Mouse (Mus musculus) embryo, embryonic 9.5 days (tissue): ENCODE data around the gene Pcdh7.

ENCODE experiments used
- DNase-seq: peaks from one replicate; pipeline ENCODE4 v3.0.0-alpha.2; 2017; ENCODE audit errors: extremely low spot score

The Pcdh7 gene

DNA sequence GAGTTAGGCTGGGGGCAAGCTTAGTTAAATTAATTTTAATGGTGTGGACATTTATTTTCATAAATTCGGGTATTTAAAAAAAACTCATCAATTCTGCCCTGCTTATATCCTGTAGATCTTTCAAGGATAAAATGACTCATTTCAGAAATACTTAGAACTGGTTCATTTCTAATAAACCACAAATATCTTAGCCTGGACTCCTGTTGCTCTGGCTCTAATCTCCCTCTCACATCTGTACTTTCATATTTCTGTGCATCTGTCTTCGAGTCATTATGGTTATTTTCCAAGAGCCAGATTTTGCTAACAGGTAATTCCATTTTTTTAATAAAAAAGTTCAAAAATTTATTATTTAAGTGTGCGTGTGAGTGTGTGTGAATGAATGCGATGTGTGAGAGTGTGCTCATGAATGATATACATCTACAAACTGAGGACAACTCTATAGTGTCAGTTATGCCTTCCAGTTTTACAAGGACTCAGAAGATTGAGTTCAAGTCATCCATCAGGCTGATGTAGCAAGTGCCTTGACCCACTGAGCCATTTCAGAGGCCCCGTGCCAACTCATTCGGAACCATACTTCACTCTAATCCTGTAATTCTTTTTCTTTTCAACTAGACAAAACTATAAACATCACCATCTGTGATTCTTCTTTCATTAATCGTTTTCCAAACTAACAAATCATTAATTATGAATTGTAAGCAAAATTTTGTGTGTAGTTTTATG, 80.3 kb downstream of the Pcdh7 start:
- DNase-seq: no peak

DNA sequence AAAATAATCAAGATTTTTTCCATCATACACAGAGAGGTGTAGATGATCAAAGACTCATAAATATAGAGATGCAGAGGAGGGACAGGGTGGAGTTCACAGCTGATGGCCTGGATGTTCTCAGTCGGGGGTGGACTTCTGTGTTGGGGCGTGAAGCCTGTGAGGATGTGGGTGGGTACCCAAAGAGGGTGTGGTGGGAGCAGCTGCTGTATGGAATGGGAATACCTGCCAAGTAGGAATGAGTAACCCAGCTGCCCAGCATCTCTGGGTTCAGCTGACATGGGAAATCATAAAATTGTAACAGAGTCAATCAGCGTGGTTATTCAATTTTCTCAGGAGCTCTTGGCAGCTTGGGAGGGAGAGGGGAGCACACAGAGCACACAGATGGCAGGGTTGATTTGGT, 85.3 kb downstream of the Pcdh7 start:
- no peak for DNase-seq

DNA sequence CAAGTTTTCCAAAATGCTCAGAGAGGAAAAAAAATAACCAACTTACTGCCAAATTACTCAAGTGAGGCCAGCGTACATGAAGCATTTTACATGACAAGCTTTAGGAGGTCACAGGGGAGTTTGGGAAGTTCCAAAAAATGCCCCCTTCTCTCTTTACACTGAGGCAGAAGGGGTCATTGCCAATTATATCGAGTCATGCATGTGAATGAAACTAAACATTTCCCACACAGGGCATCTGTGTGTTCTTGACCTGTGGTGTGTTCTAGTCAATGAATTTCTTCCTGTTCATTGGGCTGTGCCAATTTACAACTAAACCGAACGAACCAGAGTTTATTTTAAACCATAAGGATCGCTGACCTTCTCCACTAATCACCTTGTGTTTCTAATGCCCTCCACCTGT, 86.1 kb downstream of the Pcdh7 start:
- DNase-seq: no peak

DNA sequence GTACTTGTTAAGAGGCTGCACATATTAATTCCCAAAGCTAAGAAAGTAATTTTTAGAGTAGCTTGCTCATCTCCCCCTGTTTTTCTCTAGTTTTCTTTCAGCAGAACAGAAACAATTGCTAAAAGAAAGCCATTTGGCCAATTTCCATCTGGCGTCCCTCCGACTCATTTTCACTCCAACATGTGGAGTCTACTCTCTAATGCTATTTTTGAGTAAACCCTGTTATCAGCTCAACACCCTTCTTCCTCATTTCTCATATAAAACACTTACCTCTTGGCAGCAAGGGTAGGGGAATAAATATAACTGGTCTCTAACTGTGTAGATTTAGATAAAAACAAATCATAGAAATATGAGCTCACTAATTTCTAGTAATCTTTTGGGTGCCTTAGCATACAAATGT, 89.6 kb downstream of the Pcdh7 start:
- no peak for DNase-seq

DNA sequence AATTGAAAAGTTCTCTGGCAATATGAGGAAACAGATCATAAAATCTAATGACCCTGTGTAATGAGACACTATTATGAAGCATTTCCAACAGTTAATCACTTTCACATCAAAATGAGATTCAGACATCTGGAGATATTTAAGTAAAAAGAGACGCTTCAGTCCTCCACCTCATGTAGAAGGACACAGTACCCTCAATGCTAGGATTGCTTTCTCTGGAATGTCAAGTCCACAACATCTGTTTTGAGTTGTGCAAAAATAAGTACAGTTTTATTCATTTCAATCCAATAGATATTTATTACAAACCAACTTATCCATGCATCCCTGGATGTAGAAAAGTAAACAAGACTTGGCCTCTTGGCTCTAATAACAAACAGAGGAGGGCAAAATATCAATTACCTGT, 92.9 kb downstream of the Pcdh7 start:
- DNase-seq: no peak

DNA sequence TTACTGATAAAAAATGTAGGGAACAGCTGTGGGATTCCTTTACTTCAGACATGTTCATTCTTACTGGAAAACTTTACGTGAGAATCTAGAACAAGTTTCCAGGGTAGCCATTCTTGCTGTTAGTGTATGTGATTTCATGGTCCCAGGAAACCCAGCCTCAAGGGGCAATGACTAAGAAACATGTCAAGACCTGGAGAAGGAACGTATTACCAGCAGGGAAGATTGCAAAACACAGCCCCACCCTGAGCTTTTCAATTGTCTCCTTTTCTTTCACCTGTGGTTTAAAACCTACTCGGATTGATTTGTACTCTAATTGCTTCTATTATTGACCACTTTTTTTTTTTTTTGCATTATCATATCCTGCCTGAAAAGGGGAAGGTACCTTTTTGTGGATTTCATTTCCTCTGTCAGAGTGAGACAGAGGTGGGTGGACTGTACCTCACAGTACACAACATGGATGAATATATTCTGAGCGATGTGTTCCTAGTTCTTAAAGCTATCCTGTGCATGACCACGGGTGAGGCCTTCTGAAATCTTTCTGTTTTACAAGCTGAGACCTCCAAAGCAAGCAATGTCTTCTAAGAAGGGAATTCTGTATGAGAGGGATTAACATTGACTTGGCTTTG, 98.3 kb downstream of the Pcdh7 start:
- no peak for DNase-seq

DNA sequence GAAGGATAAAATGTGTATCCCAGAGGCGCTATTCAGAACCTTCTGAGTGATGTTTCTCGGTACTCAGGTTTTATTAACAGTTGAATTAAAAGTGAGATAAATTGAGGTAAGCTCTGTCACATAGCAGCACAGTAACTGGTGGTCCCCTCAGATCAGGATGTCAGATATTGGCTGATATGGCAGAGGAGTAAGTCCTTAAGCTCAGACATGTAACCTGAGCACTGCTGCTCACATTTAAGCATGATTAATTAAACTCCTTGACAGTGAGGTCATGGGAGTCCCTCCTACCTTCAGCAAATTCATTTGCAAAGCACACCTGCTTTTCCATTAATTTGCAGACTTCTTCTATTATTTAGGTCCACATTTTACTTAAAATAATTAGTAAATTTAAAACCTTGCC, 102.0 kb downstream of the Pcdh7 start:
- DNase-seq: no peak

DNA sequence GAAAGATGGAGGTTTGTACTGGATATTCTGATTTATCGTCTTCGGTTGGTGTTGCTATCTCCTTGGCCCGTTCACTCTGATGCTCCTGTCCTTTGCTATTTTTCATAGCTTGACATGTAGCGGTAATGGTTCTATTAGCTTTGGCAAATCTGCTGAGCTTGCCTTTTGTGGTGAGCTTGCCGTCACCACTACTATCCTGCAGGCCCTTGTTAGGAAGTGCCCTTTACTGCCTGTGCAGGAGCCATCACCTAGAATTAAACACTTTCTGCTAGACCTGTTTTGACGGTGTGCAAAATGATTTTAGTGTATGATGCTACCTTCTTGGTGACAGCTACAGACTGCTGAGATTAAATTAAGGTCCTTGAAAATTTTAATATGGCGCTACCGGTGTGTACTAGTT, 103.3 kb downstream of the Pcdh7 start:
- DNase-seq: no peak

DNA sequence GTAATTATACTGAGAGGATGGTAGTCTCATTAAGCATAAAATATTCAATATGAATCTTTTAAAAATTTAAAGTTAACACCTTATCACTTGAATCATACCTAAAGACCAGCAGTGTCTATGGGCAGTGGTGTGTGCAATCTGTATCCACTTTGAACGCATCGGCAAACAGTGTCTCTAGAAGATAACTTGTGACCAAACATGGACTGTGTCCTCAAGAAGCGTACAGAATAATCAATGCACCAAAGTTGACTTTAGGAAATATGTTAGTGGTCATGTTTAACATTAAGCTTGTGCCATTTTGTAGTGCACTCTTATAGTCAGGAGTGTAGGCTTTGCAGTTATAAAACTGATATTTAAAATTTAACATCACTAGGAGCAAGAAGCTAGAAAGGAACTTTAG, 110.7 kb downstream of the Pcdh7 start:
- no peak for DNase-seq

DNA sequence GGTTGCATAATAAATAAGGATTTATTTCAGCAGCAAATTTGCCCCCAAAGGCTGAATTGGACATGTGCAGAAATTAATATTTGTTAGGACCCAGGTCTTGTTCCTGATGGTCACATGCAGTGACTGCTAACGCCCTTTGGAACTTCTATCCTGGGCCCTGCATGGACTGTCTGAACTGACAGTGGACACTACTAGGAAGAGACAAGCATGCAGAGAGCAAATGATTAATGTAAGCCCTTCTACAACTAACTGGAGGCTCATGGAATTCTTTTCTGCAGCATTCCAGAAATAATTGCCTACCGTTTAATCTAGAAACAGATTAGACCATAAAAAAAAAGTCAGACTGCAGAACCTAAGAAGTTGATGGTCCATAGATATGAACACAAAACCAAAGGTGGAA, 119.4 kb downstream of the Pcdh7 start:
- no peak for DNase-seq

DNA sequence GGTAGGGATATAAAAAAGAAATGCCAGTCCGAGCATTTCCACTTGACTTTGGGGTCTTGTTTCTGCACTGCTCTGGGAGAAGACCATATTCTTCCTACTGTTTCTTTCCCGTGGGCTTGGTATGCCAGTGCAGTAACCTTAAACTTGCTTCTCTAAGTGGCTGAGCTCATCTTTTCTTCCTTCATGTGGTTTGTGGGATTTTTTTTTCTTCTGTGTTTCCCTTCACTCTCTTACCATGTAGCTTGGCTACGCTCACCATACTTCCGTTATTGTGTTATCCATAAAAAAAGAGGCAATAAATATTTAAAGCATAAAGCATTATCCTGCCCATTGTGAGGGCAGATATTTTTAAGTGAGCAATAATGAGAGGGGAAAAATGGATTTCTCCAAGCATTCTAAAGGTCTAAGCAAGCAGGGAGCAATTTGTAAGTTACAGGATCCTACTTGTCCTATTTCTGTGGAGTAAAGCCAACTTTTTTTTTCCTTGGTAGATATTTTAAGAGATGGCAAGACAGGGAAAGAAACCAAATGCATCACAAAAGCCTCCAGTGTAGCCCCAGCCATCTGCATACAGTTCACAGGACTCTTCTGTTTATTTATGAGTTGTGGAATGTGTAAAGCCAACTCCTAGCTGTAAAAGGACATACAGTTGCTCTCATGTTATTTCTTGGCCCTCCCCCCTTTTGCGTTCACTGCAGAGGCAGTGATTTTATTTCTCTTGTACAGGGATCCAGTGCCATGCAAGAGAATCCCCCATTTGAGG, 123.8 kb downstream of the Pcdh7 start:
- no peak for DNase-seq

DNA sequence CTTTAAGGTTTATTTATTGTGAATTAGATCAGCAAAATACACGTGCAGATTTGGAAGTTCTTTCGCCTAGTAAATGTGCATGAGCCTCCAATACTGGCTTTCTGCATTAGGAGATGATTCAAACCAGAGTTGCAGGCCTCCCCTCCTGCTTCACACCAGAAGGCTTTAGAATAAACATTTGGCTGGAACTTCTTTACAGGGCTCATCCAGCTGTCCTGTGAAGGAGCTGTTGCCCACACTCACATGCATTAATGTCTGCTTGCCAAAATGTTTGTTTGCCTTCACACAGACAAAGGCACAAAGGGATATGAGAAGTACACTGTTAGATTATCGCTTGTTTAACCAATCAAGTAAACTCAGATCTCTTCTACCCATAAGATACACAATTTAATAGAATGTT, 129.7 kb downstream of the Pcdh7 start:
- no peak for DNase-seq

DNA sequence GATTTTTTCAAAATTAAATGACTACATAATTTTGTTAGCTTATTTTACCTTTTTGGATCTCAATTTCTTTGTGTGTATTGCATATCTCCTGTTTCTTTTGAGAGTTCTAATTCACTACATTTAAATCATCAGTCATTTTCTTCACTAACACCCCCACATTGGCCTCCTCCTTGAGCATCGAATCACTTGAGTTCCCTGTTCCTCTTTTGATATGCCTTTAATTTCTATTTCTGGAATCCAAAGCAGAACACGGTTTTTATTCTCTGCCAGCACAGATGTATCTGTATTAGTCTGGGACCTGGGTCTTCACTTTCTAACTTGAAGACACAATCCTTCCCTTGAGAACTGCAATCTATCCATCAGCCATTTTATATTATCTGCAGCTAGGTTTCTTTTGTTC, 132.3 kb downstream of the Pcdh7 start:
- DNase-seq: no peak

DNA sequence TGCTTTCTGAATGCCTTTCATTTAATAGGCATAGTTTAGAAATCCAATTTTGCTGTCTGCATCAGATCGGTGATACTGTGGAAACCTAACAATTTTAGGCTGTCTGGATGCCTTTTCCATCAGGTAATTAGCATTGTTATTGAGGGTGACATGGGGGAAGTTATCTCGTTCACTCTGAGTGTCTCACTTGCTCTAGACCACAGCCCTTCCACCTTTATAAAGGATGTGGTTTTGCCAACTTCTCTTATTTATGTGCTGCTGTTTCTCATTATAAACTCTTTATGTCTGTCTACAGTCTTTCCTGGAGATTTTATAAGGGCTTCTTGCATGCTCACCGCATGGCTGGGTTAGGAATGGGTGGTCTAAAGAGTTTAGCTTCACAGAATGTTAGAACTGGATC, 139.5 kb downstream of the Pcdh7 start:
- no peak for DNase-seq

DNA sequence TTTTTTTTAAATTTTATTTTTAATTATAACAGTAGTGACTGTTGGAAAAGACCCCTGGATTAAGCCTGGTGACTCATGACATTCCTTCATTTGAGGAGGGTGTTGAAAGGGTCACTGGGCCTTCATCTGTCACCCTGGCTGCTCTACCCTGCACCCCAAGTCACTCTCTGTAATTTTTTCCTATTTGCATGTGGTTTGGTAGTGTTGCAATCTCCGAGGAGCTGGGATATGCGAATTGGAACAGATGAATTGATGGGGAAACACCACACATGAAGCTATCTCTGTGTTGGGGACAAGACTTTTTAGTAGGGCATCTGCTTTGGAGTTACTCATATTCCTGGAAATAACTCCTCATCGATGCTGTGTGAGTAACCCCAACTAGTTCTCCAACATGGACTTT, 146.5 kb downstream of the Pcdh7 start:
- no peak for DNase-seq

DNA sequence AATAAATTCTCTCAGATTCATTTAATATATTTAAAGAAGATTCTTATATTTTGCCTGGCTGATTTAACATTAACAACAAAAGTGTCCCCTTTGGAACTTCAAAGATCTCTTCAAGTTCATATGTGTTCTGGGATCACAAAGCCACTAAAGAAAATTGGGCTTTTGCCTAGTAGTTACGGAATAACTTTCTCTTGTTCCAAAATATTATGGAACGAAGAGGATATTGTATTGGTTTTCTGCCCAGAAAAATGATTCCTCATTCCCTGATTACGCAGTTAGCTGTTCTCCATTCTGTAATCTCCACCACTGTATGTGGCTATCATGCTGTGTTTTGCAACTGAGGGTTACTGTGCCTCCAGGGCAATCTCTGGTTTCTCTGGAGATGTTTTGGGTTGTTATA, 147.5 kb downstream of the Pcdh7 start:
- no peak for DNase-seq

DNA sequence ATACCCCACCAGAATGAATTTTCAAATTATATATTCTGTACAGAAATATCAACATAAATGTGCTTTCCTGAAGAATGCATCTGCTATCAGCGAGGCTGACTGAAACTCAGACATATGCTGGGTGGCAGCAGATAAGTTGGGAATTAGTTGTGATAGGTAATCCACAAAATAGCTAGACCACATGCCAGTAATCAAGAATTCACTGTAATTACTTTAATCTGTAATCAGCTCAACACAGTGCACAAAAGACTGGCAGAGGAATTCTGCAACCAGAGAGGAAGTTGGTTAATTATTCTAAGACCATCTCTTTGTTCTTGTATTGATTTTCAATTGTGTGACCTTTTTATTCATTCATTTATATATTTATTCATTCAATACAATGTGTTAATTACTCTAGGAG, 148.3 kb downstream of the Pcdh7 start:
- no peak for DNase-seq

DNA sequence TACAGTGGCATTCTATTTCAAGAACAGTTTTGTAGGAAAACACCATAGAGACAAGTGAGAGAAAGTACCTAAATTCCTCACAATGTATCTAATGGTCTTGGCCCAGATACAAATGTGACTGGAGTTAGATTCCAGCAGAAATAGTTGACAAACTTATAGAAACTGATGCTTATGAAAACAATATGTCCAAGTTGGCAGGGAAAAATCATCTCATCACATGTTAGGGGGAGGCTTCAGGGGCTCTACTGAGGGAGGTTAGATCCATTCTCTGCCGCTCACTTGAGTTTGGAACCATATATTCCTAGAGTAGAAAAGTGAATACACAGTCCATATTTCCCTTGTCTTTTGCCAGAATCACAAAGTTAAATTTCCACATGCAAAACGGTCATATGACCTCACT, 150.1 kb downstream of the Pcdh7 start:
- no peak for DNase-seq

DNA sequence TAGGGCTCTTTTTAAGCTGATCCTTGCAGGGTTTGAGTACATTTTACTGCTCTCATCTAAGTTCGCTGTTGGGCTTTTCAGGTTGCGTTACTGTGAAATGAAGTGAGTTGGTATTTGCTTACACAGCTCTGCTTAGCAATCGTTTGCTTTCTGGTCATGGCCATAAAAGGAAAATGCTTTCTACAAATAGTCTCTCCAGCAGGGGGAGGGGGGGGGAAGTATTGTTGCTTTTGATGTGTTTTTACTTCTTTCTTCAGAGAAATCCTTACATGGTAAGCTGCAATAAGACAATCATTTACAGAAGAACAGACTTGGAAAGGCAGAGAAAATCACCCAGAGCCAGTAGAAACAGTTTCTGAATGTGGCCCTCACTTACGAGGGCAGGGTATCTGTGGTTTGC, 150.9 kb downstream of the Pcdh7 start:
- DNase-seq: peak; percentile 5

DNA sequence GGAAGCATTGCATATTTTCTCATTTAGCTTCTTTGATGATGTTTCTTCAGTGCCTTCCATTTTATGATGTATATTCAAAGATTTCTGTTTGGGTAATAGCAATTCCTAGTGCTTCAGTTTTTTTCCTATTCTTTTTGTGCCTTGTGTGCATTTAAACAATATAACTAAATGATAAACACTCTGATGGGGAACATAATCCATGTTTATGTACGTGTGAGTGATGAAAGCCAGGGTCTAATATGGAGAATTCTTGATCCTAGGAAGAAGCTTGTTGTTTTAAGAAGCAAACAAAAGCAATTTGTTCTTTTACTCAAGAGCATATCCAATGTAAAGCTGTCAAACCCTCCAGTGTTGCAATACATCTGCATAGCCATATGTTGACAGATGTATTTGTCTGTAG, 153.0 kb downstream of the Pcdh7 start:
- no peak for DNase-seq

DNA sequence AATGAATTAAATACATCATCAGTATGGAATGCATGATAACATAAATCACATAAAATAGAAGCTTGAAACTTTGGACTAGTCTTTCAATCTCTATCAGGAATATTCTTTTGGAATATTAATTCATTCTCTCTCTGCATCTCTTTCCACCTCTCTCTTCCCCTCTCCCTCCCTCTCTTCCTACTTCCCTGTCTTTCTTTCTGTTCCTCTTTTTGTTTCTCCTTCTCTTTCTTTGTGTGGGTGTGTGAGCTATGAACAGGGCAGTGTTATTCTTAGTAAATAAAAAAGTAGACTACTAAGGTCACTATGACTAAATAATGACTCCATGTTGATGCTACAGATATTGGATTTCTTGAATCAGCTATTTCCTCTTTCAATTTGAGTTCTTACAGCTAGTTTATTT, 167.2 kb downstream of the Pcdh7 start:
- DNase-seq: no peak

DNA sequence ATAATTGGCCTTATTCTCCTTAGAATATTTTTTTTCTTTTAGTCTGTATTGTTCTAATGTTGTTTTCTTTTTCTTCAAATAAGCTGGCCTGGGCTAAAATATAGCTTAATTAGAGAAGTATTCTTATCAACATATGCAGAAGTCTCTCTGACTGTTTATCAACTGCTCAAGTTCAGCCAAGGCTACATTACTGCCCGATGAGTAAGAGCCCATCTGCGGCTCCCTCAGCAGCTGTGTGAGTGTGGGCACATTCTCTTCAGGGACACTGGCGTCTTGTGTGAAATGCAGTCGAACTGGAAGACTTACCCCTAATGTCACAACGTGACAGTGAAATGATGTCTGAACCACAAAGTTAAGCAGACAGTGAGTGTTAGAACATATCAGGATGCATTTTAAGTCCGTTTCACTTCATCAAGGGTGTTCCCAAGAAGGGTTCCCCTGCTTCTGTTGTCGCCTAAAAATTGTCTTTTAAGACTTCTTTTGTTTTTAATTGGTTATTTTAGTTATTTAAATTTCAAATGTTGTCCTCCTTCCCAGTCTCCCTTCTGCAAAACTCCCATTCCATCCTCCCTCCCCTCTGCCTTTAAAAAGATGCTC, 181.3 kb downstream of the Pcdh7 start:
- no peak for DNase-seq

DNA sequence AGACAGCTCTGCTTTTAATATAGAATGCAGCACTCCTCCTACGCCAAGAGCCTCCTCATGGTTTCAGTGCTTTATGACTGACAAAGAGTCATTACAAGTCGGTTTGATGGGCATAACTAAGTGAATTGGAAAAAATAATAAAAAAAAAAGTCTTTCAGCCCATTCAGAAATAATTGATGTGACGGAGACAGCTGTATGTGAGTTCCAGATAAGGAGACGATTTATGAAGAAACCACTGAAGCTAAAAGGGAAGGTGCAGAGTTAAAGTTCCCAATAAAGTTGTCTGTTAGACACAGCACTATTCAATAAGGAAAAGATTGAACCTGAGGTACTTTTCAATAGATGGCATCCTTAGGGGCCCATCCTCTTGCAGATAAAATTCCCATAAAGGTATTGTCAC, 189.5 kb downstream of the Pcdh7 start:
- DNase-seq: no peak
